Mouse (Mus musculus) heart, embryonic 16.5 days (tissue): Measurements from ENCODE around the gene Cd200r3. TPM values are rescaled to one million over a fixed set of nuclear protein-coding genes. Genes with fewer than 3 reads are reported as not detected.

ENCODE experiments used
- ATAC-seq: fragments of 200-750 bp; cut with Nextera tagmentation; replicated peaks from 2 replicates; pipeline ENCODE4 v1.8.0; 2017; ENCODE audit warnings: moderate number of reproducible peaks; ENCODE audit not compliant: insufficient read depth, low FRiP score; ENCODE audit errors: extremely low read depth
- H3K27ac ChIP-seq: fragments of 300-500 bp; sonication (generic); 2 replicates; pipeline ENCODE4 v1.5.1; 2014; ENCODE audit warnings: mild to moderate bottlenecking, low read length, control low read depth, moderate library complexity
- H3K27me3 ChIP-seq: fragments of 300-500 bp; sonication (generic); 2 replicates; pipeline ENCODE4 v1.6.1; 2014; ENCODE audit warnings: low read length, mixed read lengths; ENCODE audit not compliant: control insufficient read depth, insufficient read depth
- H3K36me3 ChIP-seq: fragments of 300-500 bp; sonication (generic); 2 replicates; pipeline ENCODE4 v1.6.1; 2014; ENCODE audit not compliant: control insufficient read depth, insufficient read depth
- H3K4me1 ChIP-seq: fragments of 300-500 bp; sonication (generic); 2 replicates; pipeline ENCODE4 v1.6.1; 2014; ENCODE audit warnings: low read length, mixed read lengths; ENCODE audit not compliant: control insufficient read depth, insufficient read depth
- H3K4me2 ChIP-seq: fragments of 300-500 bp; sonication (generic); 2 replicates; pipeline ENCODE4 v1.6.1; 2014; ENCODE audit warnings: low read depth, mild to moderate bottlenecking, control low read depth, low read length
- H3K4me3 ChIP-seq: fragments of 300-500 bp; sonication (generic); 2 replicates; pipeline ENCODE4 v1.5.1; 2014; ENCODE audit warnings: mild to moderate bottlenecking, control low read depth, low read length
- H3K9ac ChIP-seq: fragments of 300-500 bp; sonication (generic); 2 replicates; pipeline ENCODE4 v1.6.1; 2014; ENCODE audit warnings: low read length, control low read depth
- H3K9me3 ChIP-seq: fragments of 300-500 bp; sonication (generic); replicated peaks from 2 replicates; pipeline ENCODE4 v1.6.1; 2016; ENCODE audit warnings: low read length; ENCODE audit not compliant: control insufficient read depth
- WGBS: fragments of 180-500 bp; shearing (Covaris S2); extraction: QIAGEN DNeasy Blood & Tissue Kit; methylation state at CpG from one replicate; pipeline ENCODE4 v1.1.7; 2014; 5-methylcytosine and 5-hydroxymethylcytosine counted together
- polyA plus RNA-seq: library from polyadenylated mRNA; unstranded; fragments of >200 nt; fragmentation: Nextera tagmentation; extraction: Ambion mirVana; gene quantifications from 2 replicates; pipeline ENCODE4 v1.2.1, GENCODE M21; 2015

The Cd200r3 gene
- polyA plus RNA-seq, 1 experiment from 2014 or later, result 0.34 TPM

DNA sequence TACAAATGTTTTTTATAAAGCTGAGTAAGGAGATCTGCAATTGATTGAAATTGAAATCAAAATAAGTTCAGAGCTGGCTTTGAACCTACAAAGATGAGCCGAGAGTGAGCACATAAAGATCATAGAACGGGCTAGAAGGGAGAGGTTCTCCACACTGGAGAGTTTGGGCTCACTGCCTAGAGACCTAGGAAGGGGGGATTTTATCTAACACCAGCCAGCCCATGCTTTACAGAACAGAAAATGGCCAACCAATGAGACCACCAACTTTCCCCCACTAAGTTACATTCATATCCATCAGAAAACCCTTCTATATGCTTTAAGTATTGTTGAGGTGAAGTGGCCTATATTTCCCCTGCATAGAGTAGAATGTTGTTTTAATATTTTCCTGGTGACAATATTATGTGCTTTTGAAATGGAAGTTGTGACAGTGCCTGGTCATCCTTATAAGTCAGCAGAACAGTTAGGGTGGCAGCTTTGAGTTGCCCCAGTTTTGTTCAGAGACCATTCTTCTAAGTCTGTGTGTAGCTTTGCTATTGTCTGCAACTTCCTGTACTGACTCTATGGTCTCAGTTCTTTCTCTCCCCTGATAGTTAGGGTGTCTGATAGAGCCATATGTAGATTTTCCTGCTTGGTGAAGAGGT lies 77.3 kb downstream of the Cd200r3 start:
- Histone ChIP-seq H3K4me2 (no peak overlapping the region), H3K9ac (no peak overlapping the region), H3K4me3 (no peak overlapping the region), H3K27me3 (no peaks in the 10 kb centered on the region), H3K27ac (no peak overlapping the region), H3K4me1 (no peaks in the 10 kb centered on the region), H3K9me3 (no peaks in the 10 kb centered on the region), H3K36me3 (no peaks in the 10 kb centered on the region)
- ATAC-seq, result no peak
- WGBS, result 79% methylated on average over 2 of the region's 2 CpGs

DNA sequence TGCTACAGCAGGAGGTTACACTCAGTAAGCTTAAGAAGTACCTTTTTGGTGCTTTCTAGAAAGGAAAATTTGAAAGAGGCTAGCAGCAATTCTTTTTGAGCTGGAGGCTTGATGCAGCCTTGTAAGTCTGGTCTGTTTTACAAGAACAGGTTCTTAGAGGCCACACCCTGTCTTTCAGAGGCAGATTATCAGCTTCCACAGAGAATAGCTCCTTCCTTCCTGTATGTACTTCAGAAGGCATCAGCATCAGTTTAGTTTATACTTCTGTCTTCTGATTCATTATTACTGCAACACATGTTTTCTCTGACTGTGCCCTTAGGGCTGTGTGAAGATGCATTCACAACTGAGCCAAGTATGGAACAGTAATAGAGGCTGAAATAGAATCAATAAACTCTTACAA lies 78.0 kb downstream of the Cd200r3 start:
- ATAC-seq, result no peak
- Histone ChIP-seq H3K9ac (no peak overlapping the region), H3K27ac (no peak overlapping the region), H3K4me3 (no peak overlapping the region), H3K4me2 (no peak overlapping the region), H3K36me3 (no peaks in the 10 kb centered on the region), H3K9me3 (no peaks in the 10 kb centered on the region), H3K4me1 (no peaks in the 10 kb centered on the region), H3K27me3 (no peaks in the 10 kb centered on the region)

- H3K27me3 ChIP-seq, result no peaks in the 10 kb centered on the region
- no peak for ATAC-seq
Measured at GRCm38 (mm10) chr16:45023904-45024303, 80.4 kb downstream of the Cd200r3 start.

GRCm38 (mm10) chr16:45025321-45025720 lies 81.8 kb downstream of the Cd200r3 start:
- Histone ChIP-seq H3K27ac (no peak overlapping the region), H3K9ac (no peak overlapping the region), H3K4me2 (no peak overlapping the region), H3K4me3 (no peak overlapping the region), H3K4me1 (no peaks in the 10 kb centered on the region), H3K27me3 (no peaks in the 10 kb centered on the region), H3K36me3 (no peaks in the 10 kb centered on the region), H3K9me3 (no peaks in the 10 kb centered on the region)
- 44% methylated on average over 6 of the region's 6 CpGs for WGBS
- no peak for ATAC-seq

More at GRCm38 (mm10) chr16:45023904-45024303, 80.4 kb downstream of the Cd200r3 start:
- no peaks in the 10 kb centered on the region for H3K9me3 ChIP-seq
- H3K9ac ChIP-seq, result no peak overlapping the region
- no peaks in the 10 kb centered on the region for H3K4me1 ChIP-seq
- H3K36me3 ChIP-seq, result no peaks in the 10 kb centered on the region
- 68% methylated on average over 4 of the region's 4 CpGs for WGBS
- H3K4me3 ChIP-seq, result no peak overlapping the region
- H3K27ac ChIP-seq, result no peak overlapping the region
- H3K4me2 ChIP-seq, result no peak overlapping the region

DNA sequence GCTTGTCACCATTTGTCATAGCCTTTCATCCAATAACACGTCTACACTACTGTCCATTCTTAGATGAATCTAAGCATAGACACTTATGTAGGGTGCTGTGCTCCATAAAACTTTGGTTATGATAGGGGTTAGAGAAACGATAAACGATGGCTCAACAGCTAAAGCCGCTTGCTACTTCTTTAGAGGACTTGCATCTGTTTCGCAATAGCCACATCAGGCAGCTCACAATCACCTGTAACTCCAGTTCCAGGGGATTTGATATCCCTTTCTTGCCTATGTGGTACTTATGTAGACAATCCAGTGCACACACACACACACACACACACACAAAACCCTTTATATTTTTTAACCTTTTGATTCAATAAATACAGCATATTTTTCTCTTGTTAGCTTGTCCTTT lies 85.6 kb downstream of the Cd200r3 start:
- WGBS, result 91% methylated on average over 5 of the region's 5 CpGs
- Histone ChIP-seq H3K4me1 (no peaks in the 10 kb centered on the region), H3K4me3 (no peak overlapping the region), H3K9me3 (no peaks in the 10 kb centered on the region), H3K9ac (no peak overlapping the region), H3K4me2 (no peak overlapping the region), H3K27me3 (no peaks in the 10 kb centered on the region), H3K36me3 (no peaks in the 10 kb centered on the region), H3K27ac (no peak overlapping the region)
- ATAC-seq, result no peak

DNA sequence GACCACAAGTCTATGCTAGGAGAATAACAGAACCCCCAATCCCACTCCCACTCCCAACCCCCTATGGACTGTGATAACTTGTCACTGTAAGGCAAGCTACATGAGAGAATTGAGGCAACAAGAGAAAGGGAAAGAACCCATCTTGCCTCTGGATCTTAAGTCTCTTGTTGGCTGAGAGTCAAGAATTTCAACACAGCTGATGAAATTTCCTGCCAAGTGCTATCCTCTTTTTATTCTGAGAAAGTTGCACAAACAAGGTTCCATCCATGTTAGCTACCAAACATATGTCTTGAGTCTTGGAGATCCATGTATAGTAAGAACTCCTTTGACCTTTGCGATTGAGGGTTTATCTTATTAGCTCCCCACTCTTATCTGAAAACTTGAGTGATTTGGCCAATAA lies 86.0 kb downstream of the Cd200r3 start:
- Histone ChIP-seq H3K4me2 (no peak overlapping the region), H3K36me3 (no peaks in the 10 kb centered on the region), H3K9ac (no peak overlapping the region), H3K4me3 (no peak overlapping the region), H3K4me1 (no peaks in the 10 kb centered on the region), H3K27ac (no peak overlapping the region), H3K27me3 (no peaks in the 10 kb centered on the region), H3K9me3 (no peaks in the 10 kb centered on the region)
- no peak for ATAC-seq
- WGBS, result 93% methylated on average over 1 of the region's 1 CpGs

- Histone ChIP-seq H3K27me3 (no peaks in the 10 kb centered on the region), H3K27ac (no peak overlapping the region), H3K36me3 (no peaks in the 10 kb centered on the region), H3K4me3 (no peak overlapping the region), H3K4me1 (no peaks in the 10 kb centered on the region), H3K9ac (no peak overlapping the region), H3K4me2 (no peak overlapping the region), H3K9me3 (no peaks in the 10 kb centered on the region)
- no peak for ATAC-seq
- WGBS, result 75% methylated on average over 4 of the region's 4 CpGs
Measured at GRCm38 (mm10) chr16:45030127-45030526, 86.6 kb downstream of the Cd200r3 start.

GRCm38 (mm10) chr16:45030796-45031195 lies 87.3 kb downstream of the Cd200r3 start:
- H3K36me3 ChIP-seq, result no peaks in the 10 kb centered on the region
- no peak overlapping the region for H3K4me3 ChIP-seq
- H3K4me2 ChIP-seq, result no peak overlapping the region
- no peak overlapping the region for H3K27ac ChIP-seq
- H3K9me3 ChIP-seq, result no peaks in the 10 kb centered on the region
- no peak overlapping the region for H3K9ac ChIP-seq
- no peaks in the 10 kb centered on the region for H3K27me3 ChIP-seq
- H3K4me1 ChIP-seq, result no peaks in the 10 kb centered on the region
- WGBS, result 70% methylated on average over 2 of the region's 2 CpGs
- no peak for ATAC-seq
